In genomic region chr13:104177796-104178649, GRCm38 (mm10) we compare ENCODE assay signal across 8 mouse cellular contexts. TPM values are rescaled to one million over a fixed set of nuclear protein-coding genes. Genes with fewer than 3 reads are reported as not detected.
A peak's percentile ranks its signal among the peaks of the same experiment; 100 is the strongest.
DNase-seq lines count a peak whose midpoint lies in the region; ATAC-seq and TF ChIP-seq lines count a peak whose summit lies in the region.

TSS of gene Trappc13 (minus strand) at chr13:104178469.

- peak; percentile 89 for DNase-seq in retina, embryonic 14.5 days (ENCODE audit: low spot score)
- no peak for DNase-seq in retina, postnatal 1 day
- peak; percentile 96 for DNase-seq in brain, embryonic 14.5 days (ENCODE audit: low read depth)
- DNase-seq in forebrain, postnatal 0 days = no peak
- no peak for DNase-seq in left cerebral cortex, adult 8-10 months (ENCODE audit: low spot score in 2 of 2)
- DNase-seq in midbrain, embryonic 14.5 days = peak; percentile 93
- peak; percentile 65 to 76 for DNase-seq in urinary bladder, adult 18-20 months (ENCODE audit: low spot score in 2 of 2)

- peaks cover 15% of the 10 kb centered on the region for H3K36me3 ChIP-seq in forebrain, postnatal 0 days (ENCODE audit: insufficient read depth)
- peaks cover 7% of the 10 kb centered on the region for H3K36me3 ChIP-seq in hindbrain, embryonic 13.5 days
- peaks cover 7% of the 10 kb centered on the region; the same call in 1 of the 2 replicates for H3K36me3 ChIP-seq in midbrain, embryonic 14.5 days (ENCODE audit: control insufficient read depth, insufficient read depth, low read length)

- peak within 1 kb of the TSS; percentile 80 for H3K4me2 ChIP-seq in forebrain, postnatal 0 days (ENCODE audit: low read depth)
- peak within 1 kb of the TSS; percentile 87 for H3K4me2 ChIP-seq in hindbrain, embryonic 13.5 days
- peak within 1 kb of the TSS; percentile 79 for H3K4me2 ChIP-seq in midbrain, embryonic 14.5 days (ENCODE audit: low read length)

- peaks cover 14% of the 10 kb centered on the region for H3K4me1 ChIP-seq in forebrain, postnatal 0 days (ENCODE audit: insufficient read depth)
- H3K4me1 ChIP-seq in hindbrain, embryonic 13.5 days (replicated peaks) = peaks cover 18% of the 10 kb centered on the region
- peaks cover 15% of the 10 kb centered on the region for H3K4me1 ChIP-seq in midbrain, embryonic 14.5 days (ENCODE audit: control insufficient read depth, insufficient read depth, low read length)

- no peaks in the 10 kb centered on the region for H3K27me3 ChIP-seq in forebrain, postnatal 0 days (ENCODE audit: insufficient read depth, low read length)
- H3K27me3 ChIP-seq in hindbrain, embryonic 13.5 days = no peaks in the 10 kb centered on the region
- no peaks in the 10 kb centered on the region for H3K27me3 ChIP-seq in midbrain, embryonic 14.5 days (ENCODE audit: control insufficient read depth, insufficient read depth, low read length)

- under 1% methylated on average over 32 of the region's 32 CpGs for whole genome bisulfite sequencing in forebrain, postnatal 0 days
- under 1% methylated on average over 32 of the region's 32 CpGs for WGBS in hindbrain, embryonic 13.5 days
- under 1% methylated on average over 32 of the region's 32 CpGs for WGBS in midbrain, embryonic 14.5 days

- TF ChIP-seq POLR2A in brain, embryonic 14.5 days (IDR thresholded peaks at IDR 0.05; ENCODE audit: borderline replicate concordance, extremely low read depth, insufficient read depth, insufficient read length, poor library complexity, severe bottlenecking) = peak; percentile 23; the same call in 1 of the 2 replicates

- peak within 1 kb of the TSS; percentile 80 for H3K4me3 ChIP-seq in forebrain, postnatal 0 days (ENCODE audit: low read depth, low read length)
- peak within 1 kb of the TSS; percentile 89 for H3K4me3 ChIP-seq in hindbrain, embryonic 13.5 days
- H3K4me3 ChIP-seq in midbrain, embryonic 14.5 days (replicated peaks; ENCODE audit: low read depth, low read length) = peak within 1 kb of the TSS; percentile 91

- TF ChIP-seq CTCF in brain, embryonic 14.5 days (IDR thresholded peaks at IDR 0.05; ENCODE audit: borderline replicate concordance, extremely low read depth, insufficient read depth, insufficient read length) = no peak
- no peak for TF ChIP-seq CTCF in forebrain, postnatal 0 days (IDR thresholded peaks at IDR 0.05; ENCODE audit: low read depth)

- H3K9me3 ChIP-seq in forebrain, postnatal 0 days (ENCODE audit: low read length) = no peaks in the 10 kb centered on the region
- no peaks in the 10 kb centered on the region for H3K9me3 ChIP-seq in hindbrain, embryonic 13.5 days
- no peaks in the 10 kb centered on the region for H3K9me3 ChIP-seq in midbrain, embryonic 14.5 days (ENCODE audit: control insufficient read depth, low read length)

- H3K27ac ChIP-seq in forebrain, postnatal 0 days (ENCODE audit: low read depth, low read length) = peak within 1 kb of the TSS; percentile 81
- peak within 1 kb of the TSS; percentile 88 for H3K27ac ChIP-seq in hindbrain, embryonic 13.5 days
- peak within 1 kb of the TSS; percentile 81 for H3K27ac ChIP-seq in midbrain, embryonic 14.5 days (replicated peaks; ENCODE audit: low read depth, low read length)

- peak within 1 kb of the TSS; percentile 86 for H3K9ac ChIP-seq in forebrain, postnatal 0 days
- H3K9ac ChIP-seq in hindbrain, embryonic 13.5 days = peak within 1 kb of the TSS; percentile 93
- H3K9ac ChIP-seq in midbrain, embryonic 14.5 days (replicated peaks; ENCODE audit: low read length) = peak within 1 kb of the TSS; percentile 78

- ATAC-seq in forebrain, postnatal 0 days = peak; percentile 92
- ATAC-seq in hindbrain, embryonic 13.5 days (ENCODE audit: low FRiP score) = peak; percentile 95
- ATAC-seq in midbrain, embryonic 14.5 days (ENCODE audit: low FRiP score, low TSS enrichment) = peak; percentile 92

RNA-seq across cellular contexts. Expression of gene Trappc13, which starts in this region (rescaled TPM):
- polyA plus RNA-seq in brain, embryonic 14.5 days (2012; rRNA removed) = 21.8 and 26.3 TPM in 2 replicates
- total RNA-seq in forebrain, postnatal 0 days (2014; rRNA removed) = 51.1 and 55.4 TPM in 2 replicates
- polyA plus RNA-seq in forebrain, postnatal 0 days (2015; fragmentation: Nextera tagmentation; extraction: Ambion mirVana) = 48.3 and 49.0 TPM in 2 replicates
- 66.3 and 68.2 TPM in 2 replicates for polyA plus RNA-seq in hindbrain, embryonic 13.5 days (2015; fragmentation: Nextera tagmentation; extraction: Ambion mirVana)
- 10 to 100 TPM; 48.5 to 55.8 (median 52.1) TPM for total RNA-seq in left cerebral cortex, adult 8-10 months (2022)
- 63.1 and 66.6 TPM in 2 replicates for polyA plus RNA-seq in midbrain, embryonic 14.5 days (2014; fragmentation: Nextera tagmentation; extraction: Ambion mirVana)

Comparison
In these comparisons a context has a peak if more than half of its experiments do, and no peak if none do; other contexts are left out.
1. DNase-seq: peak in retina, embryonic 14.5 days (single experiment), brain, embryonic 14.5 days (single experiment), midbrain, embryonic 14.5 days (single experiment) and urinary bladder, adult 18-20 months (2 of 2); none in retina, postnatal 1 day (single experiment), forebrain, postnatal 0 days (single experiment) and left cerebral cortex, adult 8-10 months (0 of 2).
2. Peak in every context shown above with its lines, with median percentiles within 50 percentile points of each other: ATAC-seq, H3K27ac ChIP-seq, H3K4me2 ChIP-seq, H3K4me3 ChIP-seq and H3K9ac ChIP-seq.